Mouse (Mus musculus) ES-E14 (cell line): ENCODE measurements around the gene Eif3i. TPM values are rescaled to one million over a fixed set of nuclear protein-coding genes. Genes with fewer than 3 reads are reported as not detected.
A peak's percentile ranks its signal among the peaks of the same experiment; 100 is the strongest.

Source experiments
- DNase-seq: peaks from one replicate; pipeline ENCODE4 v3.0.0-alpha.2; 2013; ENCODE audit warnings: low read depth, low spot score
- H3K27ac ChIP-seq: 2 replicates; pipeline ENCODE4 v1.5.1; 2012; ENCODE audit warnings: low read depth, mild to moderate bottlenecking, low read length, moderate library complexity, mixed read lengths; ENCODE audit not compliant: poor library complexity, insufficient read depth, severe bottlenecking
- H3K36me3 ChIP-seq: 2 replicates; pipeline ENCODE4 v1.6.1; 2012; ENCODE audit warnings: mild to moderate bottlenecking, low read length, moderate library complexity, mixed read lengths; ENCODE audit not compliant: control insufficient read depth, poor library complexity, insufficient read depth, severe bottlenecking
- H3K4me1 ChIP-seq, 2 experiments: fragments of 150-350 bp in 1 of 2; sonication (generic) in 1 of 2; 2 replicates each; pipeline ENCODE4 v1.6.1; 2012; ENCODE audit warnings: low read length in 2 of 2, mild to moderate bottlenecking in 1 of 2, mixed read lengths in 1 of 2; ENCODE audit not compliant: control insufficient read depth in 2 of 2, insufficient read depth in 2 of 2, poor library complexity in 1 of 2
- H3K4me3 ChIP-seq, 2 experiments: fragments of 150-350 bp in 1 of 2; sonication (generic) in 1 of 2; 2 replicates each; pipeline ENCODE4 v1.5.1; 2012; ENCODE audit warnings: low read length in 2 of 2, low read depth in 1 of 2, mild to moderate bottlenecking in 1 of 2, mixed read lengths in 1 of 2; ENCODE audit not compliant: insufficient read depth in 1 of 2, poor library complexity in 1 of 2, severe bottlenecking in 1 of 2
- H3K9ac ChIP-seq: 2 replicates; pipeline ENCODE4 v1.6.1; 2012; ENCODE audit warnings: low read depth, mild to moderate bottlenecking, low read length, mixed read lengths; ENCODE audit not compliant: poor library complexity, insufficient read depth, severe bottlenecking
- H3K9me3 ChIP-seq: fragments of 150-350 bp; sonication (generic); 2 replicates; pipeline ENCODE4 v1.6.1; 2012; ENCODE audit warnings: low read depth, mild to moderate bottlenecking, low read length; ENCODE audit not compliant: control insufficient read depth, insufficient read depth
- CHD2 ChIP-seq: IDR thresholded peaks from 2 replicates; pipeline ENCODE4 v1.6.1; 2014; ENCODE audit warnings: mild to moderate bottlenecking, low read depth, low read length, inconsistent platforms
- HCFC1 ChIP-seq: IDR thresholded peaks from 2 replicates; pipeline ENCODE4 v1.6.1; 2012; ENCODE audit warnings: low read length, inconsistent platforms, borderline replicate concordance; ENCODE audit not compliant: insufficient read depth
- MAFK ChIP-seq: IDR thresholded peaks from 2 replicates; pipeline ENCODE4 v1.6.1; 2014; ENCODE audit warnings: mild to moderate bottlenecking, low read depth, low read length, inconsistent platforms; ENCODE audit not compliant: insufficient read depth
- ZC3H11A ChIP-seq: IDR thresholded peaks from 2 replicates; pipeline ENCODE4 v1.6.1; 2012; ENCODE audit warnings: low read depth, mild to moderate bottlenecking, inconsistent platforms, low read length, borderline replicate concordance
- ZNF384 ChIP-seq: IDR thresholded peaks from 2 replicates; pipeline ENCODE4 v1.6.1; 2012; ENCODE audit warnings: low read depth, low read length, inconsistent platforms
- in situ Hi-C, 2 experiments: fragments of 600-800 bp; cut with MboI; formaldehyde crosslinking; loops; one replicate each; pipeline ENCODE4 v1.15.1; 2025; ENCODE audit warnings: low sequenced_read_pairs in 2 of 2, inconsistent platforms in 1 of 2; ENCODE audit not compliant: unreplicated experiment in 2 of 2
- total RNA-seq: library from RNA; depleted of rRNA; stranded (reverse); fragments of 300-350 nt; gene quantifications from 2 replicates; pipeline ENCODE4 v1.2.3, GENCODE M21; 2012

Gene Eif3i
- total RNA-seq, 1 experiment, result 328 TPM

GRCm38 (mm10) chr4:129617121-129617641 lies 16.7 kb upstream of the Eif3i start:
- H3K27ac ChIP-seq, result no peak overlapping the region
- peaks cover 0 to 5% of the 10 kb centered on the region in 2 experiments; a peak in 2 of 4 replicates for H3K4me1 ChIP-seq
- DNase-seq, result no peak
- TF ChIP-seq ZC3H11A (no peak), MAFK (no peak), CHD2 (no peak), HCFC1 (no peak)
- peaks cover 6% of the 10 kb centered on the region; the same call in 1 of the 2 replicates for H3K36me3 ChIP-seq
- H3K9ac ChIP-seq, result no peak overlapping the region
- no peaks in the 10 kb centered on the region for H3K9me3 ChIP-seq
- in situ Hi-C loops, result no loop called here
- H3K4me3 ChIP-seq, result no peak overlapping the region

DNA sequence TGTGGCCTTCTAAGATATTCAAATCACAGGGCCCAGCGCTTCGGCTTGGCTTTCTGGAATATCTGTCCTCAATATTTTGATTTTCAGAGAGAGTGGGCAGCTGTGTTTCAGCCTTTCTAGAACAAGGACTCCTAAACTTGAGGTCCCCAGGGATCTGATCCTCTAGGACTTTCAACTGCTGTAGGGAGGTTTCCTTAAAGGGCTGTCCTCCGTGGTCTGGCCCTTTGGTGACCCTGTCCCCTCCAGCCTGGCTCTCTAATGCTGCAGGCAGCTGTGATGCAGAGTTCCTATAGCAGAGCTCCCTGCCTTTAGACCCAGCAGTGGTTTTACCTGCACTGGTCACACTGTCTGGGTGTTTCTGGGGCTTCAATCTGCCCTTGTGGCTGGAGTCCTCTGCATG lies 16.2 kb upstream of the Eif3i start:
- in situ Hi-C loops, result no loop called here

GRCm38 (mm10) chr4:129615801-129616290 lies 15.4 kb upstream of the Eif3i start:
- in situ Hi-C loops, result no loop called here
- Histone ChIP-seq H3K4me3 (no peak overlapping the region), H3K36me3 (peaks cover 6% of the 10 kb centered on the region; the same call in 1 of the 2 replicates), H3K4me1 (peaks cover 0 to 8% of the 10 kb centered on the region in 2 experiments; a peak in 2 of 4 replicates), H3K9me3 (no peaks in the 10 kb centered on the region), H3K27ac (no peak overlapping the region), H3K9ac (no peak overlapping the region)
- TF ChIP-seq MAFK, result no peak
- TF ChIP-seq CHD2, result no peak
- no peak for TF ChIP-seq ZC3H11A
- TF ChIP-seq HCFC1, result no peak
- TF ChIP-seq ZNF384, result no peak
- DNase-seq, result no peak

More for the DNA sequence above, 16.2 kb upstream of the Eif3i start:
- Histone ChIP-seq H3K9me3 (no peaks in the 10 kb centered on the region), H3K9ac (no peak overlapping the region), H3K36me3 (peaks cover 6% of the 10 kb centered on the region; the same call in 1 of the 2 replicates), H3K4me1 (peaks cover 0 to 5% of the 10 kb centered on the region in 2 experiments; a peak in 2 of 4 replicates), H3K4me3 (no peak overlapping the region), H3K27ac (no peak overlapping the region)
- DNase-seq, result no peak
- TF ChIP-seq ZNF384 (no peak), MAFK (no peak), HCFC1 (no peak), ZC3H11A (no peak), CHD2 (no peak)

GRCm38 (mm10) chr4:129614093-129614492 lies 13.6 kb upstream of the Eif3i start, which contains the start of gene Dcdc2b:
Gene Dcdc2b (minus strand): TSS chr4:129614257.
- no peak within 1 kb of the TSS for H3K9ac ChIP-seq
- in situ Hi-C loops, result no loop called here
- no peak within 1 kb of the TSS for H3K4me3 ChIP-seq
- H3K9me3 ChIP-seq, result no peaks in the 10 kb centered on the region
- peak within 1 kb of the TSS; percentile 16; the same call in 1 of the 2 replicates for H3K27ac ChIP-seq
- H3K4me1 ChIP-seq, result peaks cover 2 to 20% of the 10 kb centered on the region in 2 experiments; a peak in 2 of 4 replicates
- TF ChIP-seq MAFK (no peak), HCFC1 (no peak), CHD2 (no peak)
- DNase-seq, result no peak
- peaks cover 9% of the 10 kb centered on the region; the same call in 1 of the 2 replicates for H3K36me3 ChIP-seq
